Mouse (Mus musculus) ES-E14 (cell line): Measurements from ENCODE around the gene Olfr1130.

Source experiments
- CHD2 ChIP-seq: IDR thresholded peaks from 2 replicates; pipeline ENCODE4 v1.6.1; 2014; ENCODE audit warnings: mild to moderate bottlenecking, low read depth, low read length, inconsistent platforms
- HCFC1 ChIP-seq: IDR thresholded peaks from 2 replicates; pipeline ENCODE4 v1.6.1; 2012; ENCODE audit warnings: low read length, inconsistent platforms, borderline replicate concordance; ENCODE audit not compliant: insufficient read depth
- MAFK ChIP-seq: IDR thresholded peaks from 2 replicates; pipeline ENCODE4 v1.6.1; 2014; ENCODE audit warnings: mild to moderate bottlenecking, low read depth, low read length, inconsistent platforms; ENCODE audit not compliant: insufficient read depth
- ZC3H11A ChIP-seq: IDR thresholded peaks from 2 replicates; pipeline ENCODE4 v1.6.1; 2012; ENCODE audit warnings: low read depth, mild to moderate bottlenecking, inconsistent platforms, low read length, borderline replicate concordance
- ZNF384 ChIP-seq: IDR thresholded peaks from 2 replicates; pipeline ENCODE4 v1.6.1; 2012; ENCODE audit warnings: low read depth, low read length, inconsistent platforms

- TF ChIP-seq MAFK, result no peak
- TF ChIP-seq ZC3H11A, result no peak
- no peak for TF ChIP-seq HCFC1
- TF ChIP-seq ZNF384, result no peak
- TF ChIP-seq CHD2, result no peak
Measured at GRCm38 (mm10) chr2:87647274-87647673, 41.3 kb downstream of the Olfr1130 start, which contains the start of gene Olfr1133.
